Mouse (Mus musculus): ENCODE data around the gene Dusp23.

DNA sequence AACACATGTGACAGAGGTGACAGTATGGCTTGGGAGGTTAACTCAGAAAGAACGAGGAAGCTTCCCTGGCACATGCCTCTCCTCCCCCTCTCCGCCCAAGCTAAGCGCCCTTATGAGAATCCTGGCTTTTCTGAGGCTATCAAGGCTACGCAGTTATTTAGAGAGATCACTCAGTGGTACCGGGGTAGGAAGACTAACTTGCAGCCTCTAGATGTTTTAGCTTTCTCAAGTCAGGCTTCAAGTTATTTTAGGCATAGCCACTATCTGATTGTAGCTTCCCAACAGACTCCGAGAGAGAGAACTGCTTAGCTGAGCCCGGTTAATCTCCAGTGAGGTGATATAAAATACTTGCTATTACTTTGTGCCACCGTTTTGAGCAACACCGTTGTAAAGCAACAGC, 16.6 kb upstream of the Dusp23 start:
- TF ChIP-seq POLR2A (IDR thresholded peaks at IDR 0.05; ENCODE audit: control insufficient read depth, extremely low read depth, insufficient read depth, low read length, poor library complexity) (no peak), CTCF (IDR thresholded peaks at IDR 0.05; ENCODE audit: borderline replicate concordance, control insufficient read depth, extremely low read depth, insufficient read depth, low read length, poor library complexity) (no peak)

Data from thymus, adult 2 months (tissue).